Mouse (Mus musculus): ENCODE measurements around the gene Fam129a.

Fam129a gene

DNA sequence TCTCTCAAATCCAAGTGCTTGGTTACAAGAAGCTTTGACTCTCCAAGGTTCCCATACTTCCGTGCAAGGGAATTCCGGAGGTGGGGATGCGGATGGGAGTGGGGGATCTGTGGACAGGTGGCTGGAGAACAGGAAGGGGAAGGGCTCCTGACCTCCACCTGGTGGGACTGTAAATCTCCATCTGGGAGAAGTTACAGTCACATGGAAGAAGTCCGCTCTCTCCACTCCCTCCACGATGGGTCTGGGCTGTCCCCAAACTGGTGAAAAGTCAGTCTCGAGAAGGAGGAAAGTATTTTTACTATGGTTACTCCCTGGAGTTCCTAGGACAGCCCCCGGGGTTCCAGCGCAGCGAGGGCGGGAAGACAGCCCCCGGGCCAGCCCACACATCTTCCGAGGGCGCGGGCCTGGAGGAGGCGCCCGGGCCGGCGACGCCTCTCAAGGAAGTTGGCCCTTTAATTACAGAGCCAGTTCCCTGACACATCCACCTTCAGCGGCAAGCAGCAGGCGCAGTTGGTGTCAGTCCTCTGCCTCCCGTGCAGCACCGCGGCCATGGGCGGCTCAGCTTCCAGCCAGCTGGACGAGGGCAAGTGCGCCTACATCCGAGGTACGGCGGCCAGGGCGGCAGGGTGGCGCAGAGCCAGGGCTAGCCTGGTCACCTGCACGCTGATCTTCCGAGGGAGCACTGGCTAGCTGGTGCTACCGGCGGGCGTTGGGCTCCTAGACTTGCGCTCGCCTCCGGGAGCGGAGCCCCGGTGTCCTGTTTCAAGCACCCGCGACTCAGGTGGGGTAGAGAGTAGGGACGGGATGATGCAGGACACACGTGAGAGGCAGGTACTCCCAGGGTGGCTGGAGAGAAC is at the start of gene Fam129a:
Gene Fam129a, plus strand, starts transcription at position 206 of the 857 bp plus-strand sequence.
- no peak for DNase-seq (ENCODE audit: low read depth, low spot score)

GRCm38 (mm10) chr1:151526701-151527100 is 44.3 kb upstream of the Fam129a start:
- no peak for DNase-seq (ENCODE audit: low read depth, low spot score)

GRCm38 (mm10) chr1:151543796-151544477 is 27.0 kb upstream of the Fam129a start:
- DNase-seq (ENCODE audit: low read depth, low spot score), result no peak

DNA sequence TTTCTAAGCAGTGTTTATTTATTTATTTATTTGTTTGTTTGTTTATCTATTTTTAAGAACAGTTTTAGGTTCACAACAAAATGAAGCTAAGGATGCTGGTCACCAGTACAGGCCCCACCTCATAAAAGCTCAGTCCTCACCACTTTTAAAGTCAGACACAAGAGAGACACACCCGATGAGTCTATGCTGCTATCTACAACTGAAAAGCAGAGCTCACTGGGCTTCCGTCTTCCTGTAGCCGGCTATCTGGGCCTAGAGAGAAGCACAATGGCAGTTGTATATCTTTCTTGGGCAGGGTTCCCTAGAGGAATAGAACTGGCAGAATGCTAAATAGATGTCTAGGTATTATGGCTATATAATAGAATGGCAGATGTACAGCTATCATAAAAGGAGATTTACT is 26.4 kb upstream of the Fam129a start:
- no peak for DNase-seq (ENCODE audit: low read depth, low spot score)

GRCm38 (mm10) chr1:151545571-151545970 is 25.4 kb upstream of the Fam129a start:
- no peak for DNase-seq (ENCODE audit: low read depth, low spot score)

DNA sequence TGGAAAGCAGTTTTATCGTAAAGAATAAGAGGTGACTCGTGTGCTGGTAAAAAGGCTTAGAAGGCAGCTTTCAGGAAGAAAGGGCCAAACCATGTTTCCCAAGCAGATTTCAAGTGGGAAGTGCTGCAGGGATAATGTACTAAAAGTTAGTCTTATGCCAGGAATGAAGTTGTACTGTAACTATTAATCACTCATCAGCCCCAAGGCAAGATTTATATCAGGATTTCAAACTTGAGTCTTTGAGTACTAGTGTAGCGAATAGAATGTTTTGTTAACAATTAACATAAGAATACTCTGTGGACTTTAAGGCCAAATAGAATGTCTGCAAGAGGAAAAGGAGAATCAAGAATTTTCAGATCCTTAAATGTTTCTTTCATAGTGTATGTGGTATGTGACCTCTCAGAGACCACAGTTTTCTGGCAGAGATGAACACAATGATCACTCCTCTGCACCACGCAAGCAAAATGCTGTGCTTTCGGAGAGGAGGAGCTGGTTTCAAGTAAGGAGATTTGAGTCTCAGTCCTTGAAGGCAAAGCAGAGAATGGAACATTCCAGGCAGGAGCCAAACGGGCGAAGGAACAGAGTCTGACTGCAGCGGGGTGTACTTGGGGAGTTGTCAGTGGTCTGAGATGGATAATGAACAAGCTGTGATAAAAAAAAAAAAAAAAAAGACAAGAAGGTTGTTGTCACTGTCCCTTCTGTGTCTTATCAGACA is 21.9 kb upstream of the Fam129a start:
- DNase-seq (ENCODE audit: low read depth, low spot score), result no peak

DNA sequence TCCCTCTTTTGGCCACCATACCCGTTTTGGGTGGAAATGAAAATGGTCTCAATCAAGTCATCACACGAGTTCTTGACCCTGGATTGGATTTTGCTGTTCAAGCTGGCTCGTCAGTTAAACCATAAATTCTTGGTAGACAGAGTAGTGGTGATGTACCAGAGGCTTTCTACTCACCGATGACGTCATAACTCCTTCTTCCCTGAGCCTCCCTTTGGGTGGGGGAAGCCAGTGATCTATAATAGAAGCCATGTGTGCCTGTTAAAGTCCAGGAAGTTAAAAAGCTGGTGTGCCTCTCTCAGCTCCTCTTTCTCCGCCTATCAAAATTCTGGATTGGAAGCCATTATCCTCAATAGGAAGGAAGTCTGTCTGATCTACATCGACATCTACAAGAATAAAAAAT is 21.2 kb upstream of the Fam129a start:
- DNase-seq (ENCODE audit: low read depth, low spot score), result no peak

DNA sequence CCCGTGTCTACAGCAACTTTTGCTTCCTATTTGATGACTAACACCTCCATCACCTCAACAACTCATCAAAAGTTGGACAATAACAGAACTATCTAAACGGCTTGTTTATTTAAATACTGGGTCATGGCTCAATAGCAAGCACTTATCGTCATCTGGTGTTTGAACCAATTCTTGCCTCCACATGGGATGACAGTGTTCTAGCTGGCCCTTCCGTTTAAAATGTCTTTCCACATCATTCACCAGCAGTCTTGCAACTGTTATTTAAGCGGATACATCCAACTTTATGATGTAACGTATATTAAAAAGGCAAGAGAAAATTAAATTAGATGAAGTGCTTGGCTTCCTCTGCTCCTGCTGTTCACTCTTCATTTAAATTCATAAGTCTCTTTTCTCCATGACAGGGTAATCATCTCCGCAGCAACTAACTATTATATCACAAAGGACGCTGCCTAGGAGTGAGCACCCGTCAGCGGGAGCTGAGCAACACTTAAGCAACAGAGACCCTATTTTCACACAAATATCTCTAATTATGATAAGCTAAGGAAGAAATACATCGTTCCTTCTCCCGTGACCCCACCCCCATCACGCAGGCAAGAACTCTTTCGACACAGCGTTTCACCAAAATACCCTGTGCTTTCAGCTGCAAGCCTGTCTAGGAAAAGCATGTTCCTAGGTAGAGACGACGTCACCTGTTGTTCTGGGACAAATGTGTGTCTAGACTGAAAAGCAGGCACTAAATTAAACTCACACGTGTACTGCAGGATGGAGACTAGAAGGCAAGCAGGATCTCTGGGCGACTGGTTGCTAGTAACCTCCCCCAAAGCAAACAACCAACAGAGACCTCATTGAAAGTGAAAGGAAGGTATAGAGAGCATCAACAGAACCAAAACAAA is 20.2 kb upstream of the Fam129a start:
- no peak for DNase-seq (ENCODE audit: low read depth, low spot score)

GRCm38 (mm10) chr1:151560536-151560935 is 10.4 kb upstream of the Fam129a start:
- DNase-seq (ENCODE audit: low read depth, low spot score), result no peak

DNA sequence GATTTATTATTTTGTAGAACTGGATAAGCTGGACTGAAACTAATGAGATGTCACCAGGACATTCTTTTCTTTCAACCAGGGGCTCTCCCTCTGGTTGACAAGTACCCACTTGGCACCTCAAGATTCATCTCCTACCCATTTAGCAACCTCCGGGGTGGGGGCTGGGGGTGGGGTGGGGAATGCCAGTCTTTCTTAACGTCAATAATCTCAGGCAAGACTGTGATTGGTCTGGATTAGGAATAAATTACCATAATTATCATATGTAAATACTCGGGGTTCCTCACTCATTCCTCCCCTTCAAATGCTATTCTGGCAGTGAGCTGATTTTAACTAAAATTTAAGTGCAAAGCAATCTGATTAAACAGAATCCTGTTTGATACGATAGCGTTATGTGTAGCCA is 7.6 kb upstream of the Fam129a start:
- no peak for DNase-seq (ENCODE audit: low read depth, low spot score)

DNA sequence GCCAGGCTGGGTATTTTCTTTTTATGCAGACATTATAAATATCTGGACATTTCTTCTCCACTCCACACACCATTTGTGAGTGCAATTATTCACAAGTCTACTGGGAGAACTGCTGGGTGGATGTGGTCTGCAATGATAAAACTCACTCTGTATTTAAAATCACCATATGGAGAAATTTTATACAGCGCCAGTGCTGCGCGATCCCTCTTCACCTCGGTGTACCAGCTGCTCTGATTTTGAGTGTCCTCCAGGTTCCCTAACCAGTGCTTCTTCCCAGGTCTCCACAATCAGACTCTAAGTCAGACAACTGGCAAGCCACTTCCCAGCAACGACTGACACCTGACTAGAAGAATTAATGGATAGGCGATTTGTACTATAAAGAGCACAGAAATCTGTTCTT is 7.1 kb upstream of the Fam129a start:
- DNase-seq (ENCODE audit: low read depth, low spot score), result no peak

GRCm38 (mm10) chr1:151564377-151564776 is 6.6 kb upstream of the Fam129a start:
- peak; percentile 66 for DNase-seq (ENCODE audit: low read depth, low spot score)

GRCm38 (mm10) chr1:151568682-151569081 is 2.3 kb upstream of the Fam129a start:
- no peak for DNase-seq (ENCODE audit: low read depth, low spot score)

GRCm38 (mm10) chr1:151571838-151572578 is 1.0 kb downstream of the Fam129a start:
- no peak for DNase-seq (ENCODE audit: low read depth, low spot score)

GRCm38 (mm10) chr1:151572601-151573320 is 1.8 kb downstream of the Fam129a start:
- DNase-seq (ENCODE audit: low read depth, low spot score), result no peak

GRCm38 (mm10) chr1:151580200-151580982 is 9.4 kb downstream of the Fam129a start:
- DNase-seq (ENCODE audit: low read depth, low spot score), result no peak

DNA sequence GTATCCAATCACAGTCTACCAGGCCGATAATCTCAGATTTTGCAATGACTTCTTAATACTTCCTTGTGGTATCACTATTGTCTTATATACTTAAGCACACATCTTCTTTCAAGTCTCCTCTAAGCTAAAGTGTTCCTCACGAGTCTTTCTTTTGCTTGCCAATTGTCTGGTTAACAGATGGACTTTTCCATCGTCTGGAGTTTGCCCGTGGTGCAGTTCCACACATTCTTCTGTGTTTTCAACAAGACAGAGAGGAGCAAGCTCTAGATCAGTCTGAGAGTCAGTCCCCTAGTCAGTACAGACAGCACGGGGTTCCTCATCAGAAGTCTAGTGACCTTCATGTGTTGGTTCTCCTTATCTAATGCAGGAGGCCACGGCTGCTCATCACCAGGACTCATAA is 10.5 kb downstream of the Fam129a start:
- DNase-seq (ENCODE audit: low read depth, low spot score), result no peak

GRCm38 (mm10) chr1:151581977-151582376 is 11.0 kb downstream of the Fam129a start:
- no peak for DNase-seq (ENCODE audit: low read depth, low spot score)
